Mouse (Mus musculus) kidney, adult 2 months (tissue): ENCODE measurements at regions not wholly inside any gene's neighbourhood (a gene's known extent, or its start where the extent isn't known, plus 50 kb on each side); places are given as distances from the start of the nearest gene placed in this dataset.
"Not testable (repeated sequence)": the region's sequence is repeated elsewhere in the genome, so short reads cannot be mapped to it uniquely, and the experiment has no call there.

Source experiments
- CTCF ChIP-seq: fragments of 200-500 bp; conservative IDR thresholded peaks from 2 replicates; pipeline ENCODE4 v1.5.1; 2011; ENCODE audit warnings: low read depth, mild to moderate bottlenecking, control low read depth, low read length, moderate library complexity, mixed read lengths; ENCODE audit not compliant: insufficient read depth, insufficient read length
- POLR2A ChIP-seq: fragments of 200-500 bp; IDR thresholded peaks from one replicate; pipeline ENCODE4 v1.6.1; 2011; ENCODE audit warnings: low read depth, low read length, control low read depth

- not testable (repeated sequence) for TF ChIP-seq CTCF, POLR2A
Measured at GRCm38 (mm10) chr8:20839481-20839880, 53.0 kb upstream of the Defb33 start.
